Mouse (Mus musculus) E14TG2a.4 (cell line): Measurements from ENCODE around the gene Myo1d.

ENCODE experiments used
- H3K27me3 ChIP-seq: 2 replicates; pipeline ENCODE4 v1.6.1; 2014; ENCODE audit warnings: low read length, control low read depth; ENCODE audit not compliant: insufficient read depth
- H3K36me3 ChIP-seq: 2 replicates; pipeline ENCODE4 v1.6.1; 2014; ENCODE audit warnings: low read length, control low read depth; ENCODE audit not compliant: insufficient read depth
- H3K4me1 ChIP-seq: replicated peaks from 2 replicates; pipeline ENCODE4 v1.6.1; 2014; ENCODE audit warnings: low read depth, low read length, control low read depth
- H3K4me3 ChIP-seq: replicated peaks from 2 replicates; pipeline ENCODE4 v1.5.1; 2014; ENCODE audit warnings: mild to moderate bottlenecking, low read length
- H3K9me3 ChIP-seq: 2 replicates; pipeline ENCODE4 v1.6.1; 2014; ENCODE audit warnings: low read length, control low read depth
- CTCF ChIP-seq: conservative IDR thresholded peaks from 2 replicates; pipeline ENCODE4 v1.5.1; 2014; ENCODE audit warnings: low read length
- NANOG ChIP-seq: IDR thresholded peaks from 2 replicates; pipeline ENCODE4 v1.6.1; 2014; ENCODE audit warnings: borderline replicate concordance, low read length, mixed read lengths
- POU5F1 ChIP-seq: IDR thresholded peaks from 2 replicates; pipeline ENCODE4 v1.6.1; 2014; ENCODE audit warnings: low read length, borderline replicate concordance

Gene Myo1d

GRCm38 (mm10) chr11:80628992-80629865 lies 150.6 kb downstream of the Myo1d start:
- no peaks in the 10 kb centered on the region for H3K9me3 ChIP-seq
- no peaks in the 10 kb centered on the region for H3K4me1 ChIP-seq
- H3K36me3 ChIP-seq = no peaks in the 10 kb centered on the region
- no peak overlapping the region for H3K4me3 ChIP-seq
- no peak for TF ChIP-seq CTCF
- TF ChIP-seq NANOG = no peak
- no peak for TF ChIP-seq POU5F1
- H3K27me3 ChIP-seq = no peaks in the 10 kb centered on the region

GRCm38 (mm10) chr11:80628581-80628980 lies 151.2 kb downstream of the Myo1d start:
- H3K4me1 ChIP-seq = no peaks in the 10 kb centered on the region
- TF ChIP-seq POU5F1 (no peak), NANOG (no peak), CTCF (no peak)
- no peak overlapping the region for H3K4me3 ChIP-seq
- H3K27me3 ChIP-seq = no peaks in the 10 kb centered on the region
- no peaks in the 10 kb centered on the region for H3K9me3 ChIP-seq
- H3K36me3 ChIP-seq = no peaks in the 10 kb centered on the region

- Histone ChIP-seq H3K9me3 (no peaks in the 10 kb centered on the region), H3K4me3 (no peak overlapping the region), H3K27me3 (no peaks in the 10 kb centered on the region), H3K36me3 (no peaks in the 10 kb centered on the region), H3K4me1 (peaks cover 6% of the 10 kb centered on the region; the same call in 1 of the 2 replicates)
- TF ChIP-seq CTCF = no peak
- no peak for TF ChIP-seq NANOG
- TF ChIP-seq POU5F1 = no peak
Observed at GRCm38 (mm10) chr11:80623038-80623380, 156.8 kb downstream of the Myo1d start.

GRCm38 (mm10) chr11:80622233-80623037 lies 157.4 kb downstream of the Myo1d start:
- no peaks in the 10 kb centered on the region for H3K27me3 ChIP-seq
- no peaks in the 10 kb centered on the region for H3K36me3 ChIP-seq
- peaks cover 6% of the 10 kb centered on the region; the same call in 1 of the 2 replicates for H3K4me1 ChIP-seq
- no peak overlapping the region for H3K4me3 ChIP-seq
- H3K9me3 ChIP-seq = no peaks in the 10 kb centered on the region
- TF ChIP-seq POU5F1 (no peak), NANOG (no peak), CTCF (no peak)

GRCm38 (mm10) chr11:80614949-80615725 lies 164.7 kb downstream of the Myo1d start:
- TF ChIP-seq POU5F1 (no peak), NANOG (no peak), CTCF (no peak)
- no peaks in the 10 kb centered on the region for H3K27me3 ChIP-seq
- no peaks in the 10 kb centered on the region for H3K36me3 ChIP-seq
- H3K4me3 ChIP-seq = no peak overlapping the region
- no peaks in the 10 kb centered on the region for H3K4me1 ChIP-seq
- H3K9me3 ChIP-seq = no peaks in the 10 kb centered on the region

- no peaks in the 10 kb centered on the region for H3K9me3 ChIP-seq
Observed at GRCm38 (mm10) chr11:80614418-80614817, 165.4 kb downstream of the Myo1d start.

GRCm38 (mm10) chr11:80613534-80613933 lies 166.3 kb downstream of the Myo1d start:
- H3K36me3 ChIP-seq = no peaks in the 10 kb centered on the region
- no peak overlapping the region for H3K4me3 ChIP-seq
- no peaks in the 10 kb centered on the region for H3K27me3 ChIP-seq
- TF ChIP-seq NANOG (no peak), POU5F1 (no peak), CTCF (no peak)
- H3K9me3 ChIP-seq = no peaks in the 10 kb centered on the region
- H3K4me1 ChIP-seq = no peaks in the 10 kb centered on the region

More at GRCm38 (mm10) chr11:80614418-80614817, 165.4 kb downstream of the Myo1d start:
- Histone ChIP-seq H3K36me3 (no peaks in the 10 kb centered on the region), H3K4me3 (no peak overlapping the region), H3K27me3 (no peaks in the 10 kb centered on the region), H3K4me1 (no peaks in the 10 kb centered on the region)
- TF ChIP-seq POU5F1 (no peak), NANOG (no peak), CTCF (peak; percentile 47)

GRCm38 (mm10) chr11:80602707-80603441 lies 177.0 kb downstream of the Myo1d start:
- no peak for TF ChIP-seq CTCF
- TF ChIP-seq NANOG = no peak
- no peak for TF ChIP-seq POU5F1
- peaks cover 17% of the 10 kb centered on the region for H3K4me1 ChIP-seq
- H3K9me3 ChIP-seq = no peaks in the 10 kb centered on the region

More at GRCm38 (mm10) chr11:80602707-80603441, 177.0 kb downstream of the Myo1d start:
- peak overlapping the region; percentile 64 for H3K4me3 ChIP-seq
- H3K36me3 ChIP-seq = no peaks in the 10 kb centered on the region
- H3K27me3 ChIP-seq = peaks cover 18% of the 10 kb centered on the region
